In the genomic region with DNA sequence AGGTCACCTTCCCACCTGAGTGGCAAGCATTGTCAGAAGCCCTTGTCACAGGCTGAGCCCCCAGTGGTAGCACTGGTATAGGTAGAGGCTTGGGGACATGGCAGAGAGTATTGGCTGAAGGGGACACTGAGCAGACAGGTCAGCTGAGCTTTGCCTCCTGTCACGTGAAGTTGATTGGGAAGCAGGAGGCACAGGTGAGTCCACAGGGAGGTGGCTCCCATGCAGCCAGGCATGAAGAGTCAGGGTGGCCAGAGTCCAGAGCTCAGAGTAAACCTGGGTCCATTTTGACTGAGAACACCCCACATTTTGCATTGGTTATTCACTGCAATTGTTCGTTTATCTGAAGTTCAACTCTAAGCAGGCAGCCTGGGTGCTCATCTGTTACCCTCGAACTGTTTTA, we compare ENCODE assay signal across 32 mouse cellular contexts. TPM values are rescaled to one million over a fixed set of nuclear protein-coding genes. Genes with fewer than 3 reads are reported as not detected.
"Had no signal": no experiment of that assay in that cellular context is flagged by ENCODE, and none has a peak within 500 bp of the region (broad histone marks: within the 10 kb centered on the region; RNA-seq: fewer than 3 reads in every experiment).

No protein-coding gene starts in this region.

- H3K4me3 ChIP-seq: embryonic facial prominence, embryonic 13.5 days; embryonic facial prominence, embryonic 15.5 days; erythroblast, embryonic 14.5 days; forebrain, embryonic 10.5 days; forebrain, embryonic 12.5 days; forebrain, embryonic 13.5 days; forebrain, embryonic 15.5 days; gastrocnemius, adult 2 months; heart, adult 2 months had no signal

- H3K4me2 ChIP-seq: embryonic facial prominence, embryonic 13.5 days; embryonic facial prominence, embryonic 15.5 days; forebrain, embryonic 12.5 days; forebrain, embryonic 13.5 days; forebrain, embryonic 15.5 days had no signal

- ATAC-seq: forebrain, embryonic 13.5 days; forebrain, embryonic 14.5 days; forebrain, embryonic 15.5 days; forebrain, embryonic 16.5 days; forebrain, postnatal 0 days had no signal

- H3K27me3 ChIP-seq: embryonic facial prominence, embryonic 13.5 days; embryonic facial prominence, embryonic 15.5 days; forebrain, embryonic 12.5 days; forebrain, embryonic 13.5 days; forebrain, embryonic 15.5 days had no signal

- H3K27ac ChIP-seq: embryonic facial prominence, embryonic 13.5 days; embryonic facial prominence, embryonic 15.5 days; forebrain, embryonic 10.5 days; forebrain, embryonic 12.5 days; forebrain, embryonic 13.5 days; forebrain, embryonic 15.5 days; gastrocnemius, adult 2 months; heart, adult 2 months had no signal

- H3K9ac ChIP-seq: embryonic facial prominence, embryonic 13.5 days; embryonic facial prominence, embryonic 15.5 days; forebrain, embryonic 12.5 days; forebrain, embryonic 13.5 days; forebrain, embryonic 15.5 days; forebrain, postnatal 0 days had no signal

- DNase-seq: cerebellum, adult 2 months; cerebellum, adult 8-10 months; cerebellum, adult 9-10 months; cerebellum, adult 9-11 months; cerebellum, postnatal 10 days; cerebellum, postnatal 14 days; cerebellum, postnatal 25 days; cerebellum, postnatal 36 days; embryo, embryonic 11 days; forebrain, postnatal 0 days; gastrocnemius, adult 2 months; gastrocnemius, postnatal 10 days; gastrocnemius, postnatal 14 days; gastrocnemius, postnatal 25 days; gastrocnemius, postnatal 36 days; heart, adult 11 months; heart, adult 18-20 months; heart, adult 2 months had no signal

- H3K9me3 ChIP-seq: embryonic facial prominence, embryonic 13.5 days; embryonic facial prominence, embryonic 15.5 days; forebrain, embryonic 13.5 days; forebrain, embryonic 15.5 days had no signal

RNA-seq across cellular contexts. Expression of a gene that starts 7.7 kb away (rescaled TPM):
- polyA plus RNA-seq: embryonic facial prominence, embryonic 11.5 days; embryonic facial prominence, embryonic 13.5 days; embryonic facial prominence, embryonic 14.5 days; embryonic facial prominence, embryonic 15.5 days; erythroblast, embryonic 14.5 days; forebrain, embryonic 10.5 days; forebrain, embryonic 11.5 days; forebrain, embryonic 12.5 days; forebrain, embryonic 13.5 days; forebrain, embryonic 14.5 days; forebrain, embryonic 15.5 days; forebrain, embryonic 16.5 days; forebrain, postnatal 0 days; frontal cortex, adult 2 months; gonadal fat pad, adult 2 months; heart, adult 2 months had no signal
